Mouse (Mus musculus): ENCODE measurements around the gene Cyb5r4.
A peak's percentile ranks its signal among the peaks of the same experiment; 100 is the strongest.
"Not testable (repeated sequence)": the region's sequence is repeated elsewhere in the genome, so short reads cannot be mapped to it uniquely, and the experiment has no call there.

Gene Cyb5r4

GRCm38 (mm10) chr9:87021778-87022523 lies at the start of gene Cyb5r4:
Gene Cyb5r4 (plus strand): TSS chr9:87022014.
- DNase-seq: peak; percentile 95 to 96

- DNase-seq: not testable (repeated sequence)
These were observed 49.3 kb upstream of the Cyb5r4 start for GRCm38 (mm10) chr9:86972471-86972870.

GRCm38 (mm10) chr9:86973562-86973961 lies 48.3 kb upstream of the Cyb5r4 start:
- DNase-seq: no peak

- DNase-seq: no peak
These were observed 44.9 kb upstream of the Cyb5r4 start for GRCm38 (mm10) chr9:86976896-86977295.

DNA sequence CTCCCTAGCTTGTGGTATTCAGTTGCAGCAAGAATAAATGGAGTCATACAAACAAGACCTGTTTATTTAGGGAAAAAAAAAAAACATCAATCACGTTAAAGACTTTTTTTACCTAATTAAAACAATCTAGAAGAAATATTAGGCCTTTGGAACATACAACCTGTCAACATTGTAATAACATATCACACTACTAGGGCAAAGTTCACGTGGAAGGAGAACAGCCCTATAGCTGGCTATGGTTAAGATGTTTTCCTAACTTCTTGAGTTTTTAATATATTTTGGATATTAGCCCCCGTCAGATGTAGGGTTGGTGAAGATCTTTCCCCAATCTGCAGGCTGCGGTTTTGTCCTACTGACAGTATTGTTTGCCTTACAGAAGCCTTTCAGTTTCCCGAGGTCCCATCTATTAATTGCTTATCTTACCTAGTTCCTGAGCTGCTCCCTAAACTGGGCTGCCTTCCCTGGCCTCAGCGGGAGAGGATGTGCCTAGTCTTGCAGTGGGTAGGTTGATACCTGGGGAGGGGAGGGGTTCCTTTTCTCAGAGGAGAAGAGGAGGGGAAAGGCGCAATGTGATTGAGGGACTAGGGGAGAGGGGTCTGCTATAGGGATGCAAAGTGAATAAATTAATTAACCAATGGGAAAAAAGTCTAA lies 43.4 kb upstream of the Cyb5r4 start:
- no peak for DNase-seq

DNA sequence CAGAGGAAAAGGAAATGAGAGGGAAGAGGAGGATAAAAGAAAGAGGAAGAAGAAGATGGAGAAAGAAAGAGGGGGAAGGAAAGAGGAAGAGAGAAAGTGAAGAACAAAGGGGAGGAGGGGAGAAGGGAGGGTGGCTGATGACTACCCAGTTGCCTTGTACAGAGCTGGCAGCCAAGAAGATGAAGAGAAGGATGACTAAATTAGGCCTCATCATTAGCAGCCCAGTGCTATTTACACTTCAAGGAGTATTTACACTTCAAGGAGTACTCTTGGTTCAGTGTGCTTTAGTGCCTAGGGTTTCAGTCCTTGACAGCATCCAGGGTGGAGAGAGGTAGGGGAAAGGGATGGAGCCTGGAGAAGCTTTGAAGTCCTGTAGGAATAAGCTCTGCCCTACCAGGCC lies 41.8 kb upstream of the Cyb5r4 start:
- no peak for DNase-seq

GRCm38 (mm10) chr9:86980942-86981341 lies 40.9 kb upstream of the Cyb5r4 start:
- DNase-seq: no peak

GRCm38 (mm10) chr9:86981551-86981950 lies 40.3 kb upstream of the Cyb5r4 start:
- no peak for DNase-seq

DNA sequence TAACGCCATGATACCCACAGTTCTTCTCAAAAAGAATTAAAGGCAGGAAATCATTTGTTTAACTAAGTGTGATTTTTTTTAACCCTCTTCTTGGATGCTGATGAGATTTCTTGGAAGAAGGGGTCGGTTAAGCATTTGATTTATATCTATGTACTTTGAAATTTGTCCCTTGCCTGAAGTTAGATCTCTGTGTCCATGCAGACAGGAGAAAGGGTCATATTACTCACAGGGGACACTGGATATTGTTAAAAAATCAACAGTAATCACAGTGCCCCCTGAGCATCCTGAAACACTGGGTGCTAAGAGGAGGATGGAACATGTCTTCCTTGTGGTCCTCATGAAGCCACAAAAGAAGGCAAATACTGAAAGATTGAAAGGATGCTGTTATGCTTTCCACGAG lies 37.2 kb upstream of the Cyb5r4 start:
- DNase-seq: no peak

- DNase-seq: no peak
These were observed 36.7 kb upstream of the Cyb5r4 start for GRCm38 (mm10) chr9:86985105-86985504.

DNA sequence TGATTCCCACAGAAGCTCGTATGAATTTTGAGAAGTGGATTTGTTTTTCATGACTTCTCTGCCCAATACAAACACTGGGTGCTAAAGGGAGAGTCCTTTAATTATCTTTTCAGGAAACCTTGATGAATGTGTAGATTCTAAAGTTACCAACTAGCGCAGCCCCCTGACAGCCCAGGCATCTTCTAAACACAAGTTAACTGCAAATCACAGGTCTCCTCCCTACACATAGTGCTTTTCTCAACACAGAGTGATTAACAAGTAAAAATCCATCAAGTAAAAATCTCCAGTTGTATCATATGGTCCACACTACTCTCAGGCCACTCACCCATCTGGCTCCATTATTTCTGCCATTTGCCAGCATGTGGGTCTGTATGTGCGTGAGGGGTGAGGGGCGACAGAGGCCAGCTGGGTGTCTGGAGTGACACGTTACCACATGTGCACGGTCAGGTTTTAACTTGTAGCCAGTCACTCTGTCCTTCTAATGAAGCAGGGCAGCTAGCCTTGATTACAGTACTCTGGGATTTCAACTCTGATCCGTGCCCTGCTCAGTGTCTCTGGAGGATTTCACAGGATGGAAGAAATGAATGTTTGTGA lies 35.0 kb upstream of the Cyb5r4 start:
- no peak for DNase-seq

- DNase-seq: no peak
These were observed 32.0 kb upstream of the Cyb5r4 start for GRCm38 (mm10) chr9:86989822-86990221.

- DNase-seq: no peak
These were observed 30.1 kb upstream of the Cyb5r4 start for GRCm38 (mm10) chr9:86991758-86992157.

DNA sequence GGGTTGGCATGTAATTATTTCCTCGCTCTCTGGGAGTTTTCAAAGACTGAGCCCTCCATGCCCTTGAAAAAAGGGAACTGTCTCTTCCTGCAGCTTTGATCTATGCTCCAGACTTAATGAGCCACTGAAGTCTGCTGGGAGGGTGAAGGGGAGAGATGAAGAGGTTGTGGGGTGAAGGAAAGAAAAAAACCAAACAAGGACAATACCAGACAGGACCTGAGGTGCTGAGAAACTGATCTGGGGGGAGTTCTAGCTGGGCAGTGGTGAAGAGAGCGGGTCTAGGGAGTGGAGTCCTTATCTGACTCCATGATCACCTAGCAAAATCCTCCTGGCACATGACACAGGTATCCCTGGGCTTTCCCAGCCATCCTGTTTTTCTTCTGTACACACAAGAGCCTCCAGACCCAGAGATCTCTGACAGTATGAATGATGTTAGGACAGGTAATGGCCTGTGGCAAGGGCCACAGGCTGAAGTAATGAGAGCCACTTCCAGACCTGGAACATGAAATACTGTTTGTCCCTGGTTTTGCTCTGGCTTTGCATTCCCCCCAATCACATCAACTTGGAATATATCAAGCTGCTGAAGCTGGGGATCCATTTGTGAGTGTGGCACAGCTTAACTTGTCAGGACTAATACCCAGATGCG lies 24.6 kb upstream of the Cyb5r4 start:
- no peak for DNase-seq

- DNase-seq: no peak
These were observed 21.7 kb upstream of the Cyb5r4 start for GRCm38 (mm10) chr9:86999956-87000582.

- DNase-seq: no peak
These were observed 16.9 kb upstream of the Cyb5r4 start for GRCm38 (mm10) chr9:87004701-87005434.

DNA sequence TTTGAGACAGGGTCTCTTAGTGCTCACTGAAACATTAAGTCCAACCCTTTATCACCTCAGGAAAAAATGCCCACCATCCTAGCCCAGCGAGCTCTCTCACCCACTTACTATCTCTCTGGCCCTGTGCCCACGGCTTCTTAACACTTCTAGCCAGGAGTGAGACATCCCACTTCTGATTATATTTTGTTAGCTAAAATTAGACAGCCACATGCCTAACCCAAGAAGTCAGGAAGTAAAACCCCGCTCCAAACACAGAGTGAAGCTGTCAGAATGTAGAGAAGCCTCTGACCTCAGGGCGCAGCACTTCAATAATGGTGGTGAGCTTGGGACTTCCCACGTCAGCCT lies 16.4 kb upstream of the Cyb5r4 start:
- DNase-seq: no peak

- DNase-seq: no peak
These were observed 13.3 kb upstream of the Cyb5r4 start for GRCm38 (mm10) chr9:87008507-87008906.

DNA sequence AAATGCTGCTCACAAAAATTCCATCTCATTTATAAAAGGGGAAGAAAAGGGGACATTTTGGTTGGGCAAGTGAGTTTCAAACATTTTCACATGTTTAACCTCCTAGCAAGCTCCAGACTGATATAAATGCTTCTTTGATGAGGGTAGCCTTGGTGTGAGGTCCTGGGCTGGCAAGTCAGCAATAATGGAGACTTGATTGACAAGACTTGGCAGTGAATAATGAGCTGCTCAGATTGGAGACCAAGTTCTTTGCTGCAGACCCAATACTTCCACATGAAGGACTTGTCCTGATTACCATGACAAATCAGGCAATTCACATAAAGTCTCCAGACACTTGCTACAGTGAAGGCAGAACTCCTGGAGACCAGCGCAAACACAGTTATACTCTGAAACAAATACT lies 12.9 kb upstream of the Cyb5r4 start:
- no peak for DNase-seq

GRCm38 (mm10) chr9:87015288-87015937 lies 6.4 kb upstream of the Cyb5r4 start, which contains the start of gene Ripply2:
Gene Ripply2 (plus strand): TSS chr9:87015537.
- no peak for DNase-seq

- no peak for DNase-seq
These were observed 5.9 kb upstream of the Cyb5r4 start for GRCm38 (mm10) chr9:87015938-87016294.

GRCm38 (mm10) chr9:87025764-87026163 lies 4.0 kb downstream of the Cyb5r4 start:
- DNase-seq: no peak

All from kidney, adult 8-10 months (tissue).